Mouse (Mus musculus) forebrain, embryonic 14.5 days (tissue): ENCODE measurements at regions not wholly inside any gene's neighbourhood (a gene's known extent, or its start where the extent isn't known, plus 50 kb on each side); places are given as distances from the start of the nearest gene placed in this dataset.

Source experiments
- ATAC-seq: fragments of 200-750 bp; cut with Nextera tagmentation; 2 replicates; pipeline ENCODE4 v1.8.0; 2017; ENCODE audit warnings: mild to moderate bottlenecking, moderate library complexity
- DNase-seq: peaks from one replicate; pipeline ENCODE4 v3.0.0-alpha.2; 2015; ENCODE audit warnings: low spot score
- H3K27ac ChIP-seq: fragments of 300-500 bp; sonication (generic); 2 replicates; pipeline ENCODE4 v1.5.1; 2014; ENCODE audit warnings: low read depth, mild to moderate bottlenecking, control low read depth, low read length, moderate library complexity
- H3K27me3 ChIP-seq: fragments of 300-500 bp; sonication (generic); replicated peaks from 2 replicates; pipeline ENCODE4 v1.6.1; 2014; ENCODE audit warnings: low read length, control low read depth, mixed read lengths; ENCODE audit not compliant: control insufficient read depth, insufficient read depth
- H3K36me3 ChIP-seq: fragments of 300-500 bp; sonication (generic); 2 replicates; pipeline ENCODE4 v1.6.1; 2014; ENCODE audit warnings: low read length, control low read depth; ENCODE audit not compliant: control insufficient read depth, insufficient read depth
- H3K4me1 ChIP-seq: fragments of 300-500 bp; sonication (generic); 2 replicates; pipeline ENCODE4 v1.6.1; 2014; ENCODE audit warnings: antibody characterized with exemption, low read length, control low read depth; ENCODE audit not compliant: control insufficient read depth, insufficient read depth
- H3K4me2 ChIP-seq: fragments of 300-500 bp; sonication (generic); 2 replicates; pipeline ENCODE4 v1.6.1; 2014; ENCODE audit warnings: mild to moderate bottlenecking, control low read depth, low read length
- H3K4me3 ChIP-seq: fragments of 300-500 bp; sonication (generic); 2 replicates; pipeline ENCODE4 v1.5.1; 2014; ENCODE audit warnings: low read depth, low read length, control low read depth
- H3K9ac ChIP-seq: fragments of 300-500 bp; sonication (generic); 2 replicates; pipeline ENCODE4 v1.6.1; 2014; ENCODE audit warnings: mild to moderate bottlenecking, low read length, control low read depth, moderate library complexity
- H3K9me3 ChIP-seq: fragments of 300-500 bp; sonication (generic); replicated peaks from 2 replicates; pipeline ENCODE4 v1.6.1; 2016; ENCODE audit warnings: low read length, control low read depth, mixed read lengths; ENCODE audit not compliant: control insufficient read depth
- WGBS: fragments of 180-500 bp; shearing (Covaris S2); extraction: QIAGEN DNeasy Blood & Tissue Kit; methylation state at CpG from one replicate; pipeline ENCODE4 v1.1.7; 2014; 5-methylcytosine and 5-hydroxymethylcytosine counted together

GRCm38 (mm10) chr6:117619606-117620005, 221.4 kb upstream of the Zfp637 start:
- no peak overlapping the region for H3K9ac ChIP-seq
- DNase-seq (no peak), ATAC-seq (no peak)
- H3K27ac ChIP-seq, result no peak overlapping the region
- no peaks in the 10 kb centered on the region for H3K9me3 ChIP-seq
- no peak overlapping the region for H3K4me3 ChIP-seq
- no peaks in the 10 kb centered on the region for H3K27me3 ChIP-seq
- no peaks in the 10 kb centered on the region for H3K4me1 ChIP-seq
- H3K4me2 ChIP-seq, result no peak overlapping the region
- WGBS, result 56% methylated on average over 2 of the region's 2 CpGs
- H3K36me3 ChIP-seq, result no peaks in the 10 kb centered on the region

- Histone ChIP-seq H3K27ac (no peak overlapping the region), H3K9ac (no peak overlapping the region), H3K4me2 (no peak overlapping the region), H3K4me1 (no peaks in the 10 kb centered on the region), H3K9me3 (no peaks in the 10 kb centered on the region), H3K36me3 (no peaks in the 10 kb centered on the region), H3K4me3 (no peak overlapping the region), H3K27me3 (no peaks in the 10 kb centered on the region)
- DNase-seq, result no peak
- no peak for ATAC-seq
- 81% methylated on average over 6 of the region's 6 CpGs for WGBS
These were observed 218.5 kb upstream of the Zfp637 start for GRCm38 (mm10) chr6:117622446-117622845.

- Histone ChIP-seq H3K27me3 (no peaks in the 10 kb centered on the region), H3K36me3 (no peaks in the 10 kb centered on the region), H3K9ac (no peak overlapping the region), H3K4me3 (no peak overlapping the region), H3K27ac (no peak overlapping the region), H3K9me3 (no peaks in the 10 kb centered on the region), H3K4me1 (no peaks in the 10 kb centered on the region), H3K4me2 (no peak overlapping the region)
- DNase-seq (no peak), ATAC-seq (no peak)
These were observed 218.0 kb upstream of the Zfp637 start for GRCm38 (mm10) chr6:117622946-117623345.

- WGBS, result 12% methylated on average over 5 of the region's 5 CpGs
- Histone ChIP-seq H3K4me1 (no peaks in the 10 kb centered on the region), H3K4me2 (no peak overlapping the region), H3K27me3 (no peaks in the 10 kb centered on the region), H3K36me3 (no peaks in the 10 kb centered on the region), H3K9me3 (no peaks in the 10 kb centered on the region), H3K9ac (no peak overlapping the region), H3K27ac (no peak overlapping the region), H3K4me3 (no peak overlapping the region)
- DNase-seq (no peak), ATAC-seq (no peak)
These were observed 215.3 kb upstream of the Zfp637 start for GRCm38 (mm10) chr6:117625716-117626115.

- no peaks in the 10 kb centered on the region for H3K36me3 ChIP-seq
- DNase-seq (no peak), ATAC-seq (no peak)
- 85% methylated on average over 3 of the region's 3 CpGs for WGBS
- H3K4me2 ChIP-seq, result no peak overlapping the region
- no peak overlapping the region for H3K27ac ChIP-seq
- no peak overlapping the region for H3K9ac ChIP-seq
- H3K27me3 ChIP-seq, result no peaks in the 10 kb centered on the region
- H3K4me1 ChIP-seq, result no peaks in the 10 kb centered on the region
- no peaks in the 10 kb centered on the region for H3K9me3 ChIP-seq
- H3K4me3 ChIP-seq, result no peak overlapping the region
These were observed 213.5 kb upstream of the Zfp637 start for GRCm38 (mm10) chr6:117627461-117627860.

GRCm38 (mm10) chr6:117646628-117647027, 194.4 kb upstream of the Zfp637 start:
- H3K27ac ChIP-seq, result no peak overlapping the region
- H3K4me3 ChIP-seq, result no peak overlapping the region
- H3K9me3 ChIP-seq, result no peaks in the 10 kb centered on the region
- no peak overlapping the region for H3K4me2 ChIP-seq
- no peaks in the 10 kb centered on the region for H3K36me3 ChIP-seq
- no peaks in the 10 kb centered on the region for H3K4me1 ChIP-seq
- no peak overlapping the region for H3K9ac ChIP-seq
- 78% methylated on average over 8 of the region's 8 CpGs for WGBS
- H3K27me3 ChIP-seq, result no peaks in the 10 kb centered on the region
- ATAC-seq (no peak), DNase-seq (no peak)

GRCm38 (mm10) chr6:117650541-117650940, 190.4 kb upstream of the Zfp637 start:
- 83% methylated on average over 5 of the region's 5 CpGs for WGBS
- DNase-seq (no peak), ATAC-seq (no peak)
- Histone ChIP-seq H3K27me3 (no peaks in the 10 kb centered on the region), H3K9ac (no peak overlapping the region), H3K4me2 (no peak overlapping the region), H3K36me3 (no peaks in the 10 kb centered on the region), H3K4me1 (no peaks in the 10 kb centered on the region), H3K9me3 (no peaks in the 10 kb centered on the region), H3K4me3 (no peak overlapping the region), H3K27ac (no peak overlapping the region)

GRCm38 (mm10) chr6:117651551-117651950, 189.4 kb upstream of the Zfp637 start:
- no peak overlapping the region for H3K27ac ChIP-seq
- no peaks in the 10 kb centered on the region for H3K36me3 ChIP-seq
- H3K4me3 ChIP-seq, result no peak overlapping the region
- DNase-seq (no peak), ATAC-seq (no peak)
- no peak overlapping the region for H3K9ac ChIP-seq
- 95% methylated on average over 4 of the region's 4 CpGs for WGBS
- no peaks in the 10 kb centered on the region for H3K9me3 ChIP-seq
- H3K4me2 ChIP-seq, result no peak overlapping the region
- no peaks in the 10 kb centered on the region for H3K4me1 ChIP-seq
- H3K27me3 ChIP-seq, result no peaks in the 10 kb centered on the region

- no peaks in the 10 kb centered on the region for H3K27me3 ChIP-seq
- DNase-seq (no peak), ATAC-seq (no peak)
- no peaks in the 10 kb centered on the region for H3K4me1 ChIP-seq
- H3K9me3 ChIP-seq, result no peaks in the 10 kb centered on the region
- H3K36me3 ChIP-seq, result no peaks in the 10 kb centered on the region
- H3K9ac ChIP-seq, result no peak overlapping the region
- no peak overlapping the region for H3K4me3 ChIP-seq
- WGBS, result 70% methylated on average over 3 of the region's 3 CpGs
- no peak overlapping the region for H3K4me2 ChIP-seq
- no peak overlapping the region for H3K27ac ChIP-seq
These were observed 189.0 kb upstream of the Zfp637 start for GRCm38 (mm10) chr6:117652012-117652411.

- Histone ChIP-seq H3K9me3 (no peaks in the 10 kb centered on the region), H3K9ac (no peak overlapping the region), H3K27me3 (no peaks in the 10 kb centered on the region), H3K27ac (no peak overlapping the region), H3K4me2 (no peak overlapping the region), H3K4me3 (no peak overlapping the region), H3K4me1 (no peaks in the 10 kb centered on the region), H3K36me3 (no peaks in the 10 kb centered on the region)
- no peak for ATAC-seq
- WGBS, result 82% methylated on average over 9 of the region's 9 CpGs
- no peak for DNase-seq
These were observed 188.1 kb upstream of the Zfp637 start for GRCm38 (mm10) chr6:117652917-117653316.
